Mouse (Mus musculus): Measurements from ENCODE around the gene Trim60.

- TF ChIP-seq EP300 (IDR thresholded peaks at IDR 0.05; ENCODE audit: low read depth) (no peak), CTCF (IDR thresholded peaks at IDR 0.05; ENCODE audit: low read depth) (no peak)
Measured at GRCm38 (mm10) chr8:65028959-65029686, 10.7 kb upstream of the Trim60 start.

All from liver, embryonic 14.5 days (tissue).